Mouse (Mus musculus): ENCODE results near the gene Wdtc1. TPM values are rescaled to one million over a fixed set of nuclear protein-coding genes. Genes with fewer than 3 reads are reported as not detected.
A peak's percentile ranks its signal among the peaks of the same experiment; 100 is the strongest.

The Wdtc1 gene
- total RNA-seq, 2 experiments from 2014 or later = 44.6 to 63.8 TPM

- no peak for DNase-seq
Measured at GRCm38 (mm10) chr4:133252089-133252488, 101.2 kb downstream of the Wdtc1 start.

- DNase-seq = peak; percentile 30 to 39
Measured at GRCm38 (mm10) chr4:133251214-133251613, 102.1 kb downstream of the Wdtc1 start.

- DNase-seq = peak; percentile 84 to 91
Measured at GRCm38 (mm10) chr4:133250609-133251008, 102.7 kb downstream of the Wdtc1 start.

- DNase-seq = no peak
Measured at GRCm38 (mm10) chr4:133247806-133248449, 105.4 kb downstream of the Wdtc1 start.

- peak; percentile 45 to 66 for DNase-seq
Measured at GRCm38 (mm10) chr4:133247072-133247471, 106.2 kb downstream of the Wdtc1 start.

- DNase-seq = no peak
Measured at GRCm38 (mm10) chr4:133244289-133244688, 109.0 kb downstream of the Wdtc1 start.

- peak; percentile 26 to 29 for DNase-seq
Measured at GRCm38 (mm10) chr4:133243538-133243937, 109.7 kb downstream of the Wdtc1 start.

- no peak for DNase-seq
Measured at GRCm38 (mm10) chr4:133242710-133243109, 110.6 kb downstream of the Wdtc1 start.

Small RNA genes within 50 kb of the gene (microRNA-seq; reads per million reads assigned to microRNA genes)
- 11.9 reads per million, percentile 28 among the genes with 10 or more reads in this experiment for gene Mir5122

Other genes with a start within 250 kb of the Wdtc1 start
- gene Wasf2, start 223.0 kb downstream of the Wdtc1 start, total RNA-seq (2021) = 100 to 1,000 TPM; 122 to 132 TPM
- 1 to 10 TPM in 1 of 2 experiments, under 1 TPM in 1; 0.79 to 1.1 TPM for gene Cd164l2, start 141.3 kb downstream of the Wdtc1 start, total RNA-seq (2021)
- gene Gpr3, start 140.9 kb downstream of the Wdtc1 start, total RNA-seq (2021) = under 1 TPM; 0.63 to 0.89 TPM
- 10 to 100 TPM; 15.9 to 38.8 TPM for gene Map3k6, start 112.7 kb downstream of the Wdtc1 start, total RNA-seq (2021)
- gene Sytl1, start 90.4 kb downstream of the Wdtc1 start, total RNA-seq (2021) = 1 to 10 TPM; 1.4 to 1.5 TPM
- gene Tmem222, start 75.7 kb downstream of the Wdtc1 start, total RNA-seq (2021) = 10 to 100 TPM; 64.0 to 74.4 TPM
- gene Slc9a1, start 16.2 kb upstream of the Wdtc1 start, total RNA-seq (2021) = 10 to 100 TPM; 48.6 to 54.2 TPM
- gene Tent5b, start 126.7 kb upstream of the Wdtc1 start, total RNA-seq (2021) = 1 to 10 TPM; 1.0 to 3.5 TPM
- gene Trnp1, start 145.1 kb upstream of the Wdtc1 start, total RNA-seq (2021) = 1 to 10 TPM; 3.4 to 4.6 TPM
- 1 to 10 TPM in 1 of 2 experiments, under 1 TPM in 1; 0.76 to 4.6 TPM for gene Kdf1, start 165.5 kb upstream of the Wdtc1 start, total RNA-seq (2021)
- gene Nudc, start 192.5 kb upstream of the Wdtc1 start, total RNA-seq (2021) = 100 to 1,000 TPM; 152 to 166 TPM
- gene Nr0b2, start 199.9 kb upstream of the Wdtc1 start, total RNA-seq (2021) = 10 to 100 TPM; 27.9 to 52.7 TPM
- gene Gpatch3, start 221.3 kb upstream of the Wdtc1 start, total RNA-seq (2021) = 1 to 10 TPM; 4.8 to 5.7 TPM
- 10 to 100 TPM; 16.4 to 21.4 TPM for gene Gpn2, start 230.9 kb upstream of the Wdtc1 start, total RNA-seq (2021)
- gene Sfn, start 248.7 kb upstream of the Wdtc1 start, total RNA-seq (2021) = 1 to 10 TPM; 1.2 to 1.4 TPM